Mouse (Mus musculus) hindbrain, embryonic 14.5 days (tissue): ENCODE results near the gene Iqcn. TPM values are rescaled to one million over a fixed set of nuclear protein-coding genes. Genes with fewer than 3 reads are reported as not detected.

Source experiments
- ATAC-seq: fragments of 200-750 bp; cut with Nextera tagmentation; 2 replicates; pipeline ENCODE4 v1.8.0; 2017; ENCODE audit warnings: moderate number of reproducible peaks, mild to moderate bottlenecking, moderate TSS enrichment, moderate library complexity; ENCODE audit not compliant: low FRiP score
- DNase-seq: peaks from one replicate; pipeline ENCODE4 v3.0.0-alpha.2; 2015; ENCODE audit warnings: low spot score
- H3K27ac ChIP-seq: fragments of 300-500 bp; sonication (generic); 2 replicates; pipeline ENCODE4 v1.5.1; 2014; ENCODE audit warnings: mild to moderate bottlenecking, moderate library complexity
- H3K27me3 ChIP-seq: fragments of 300-500 bp; sonication (generic); 2 replicates; pipeline ENCODE4 v1.6.1; 2014; ENCODE audit warnings: mild to moderate bottlenecking, low read length, mixed read lengths; ENCODE audit not compliant: control insufficient read depth, insufficient read depth
- H3K36me3 ChIP-seq: fragments of 300-500 bp; sonication (generic); replicated peaks from 2 replicates; pipeline ENCODE4 v1.6.1; 2014; ENCODE audit not compliant: control insufficient read depth, insufficient read depth
- H3K4me1 ChIP-seq: fragments of 300-500 bp; sonication (generic); replicated peaks from 2 replicates; pipeline ENCODE4 v1.6.1; 2014; ENCODE audit warnings: antibody characterized with exemption, low read length, mixed read lengths; ENCODE audit not compliant: control insufficient read depth, insufficient read depth
- H3K4me2 ChIP-seq: fragments of 300-500 bp; sonication (generic); replicated peaks from 2 replicates; pipeline ENCODE4 v1.6.1; 2014; ENCODE audit warnings: mild to moderate bottlenecking, moderate library complexity
- H3K4me3 ChIP-seq: fragments of 300-500 bp; sonication (generic); replicated peaks from 2 replicates; pipeline ENCODE4 v1.5.1; 2014; ENCODE audit warnings: mild to moderate bottlenecking, low read length
- H3K9ac ChIP-seq: fragments of 300-500 bp; sonication (generic); 2 replicates; pipeline ENCODE4 v1.6.1; 2014
- H3K9me3 ChIP-seq: fragments of 300-500 bp; sonication (generic); 2 replicates; pipeline ENCODE4 v1.6.1; 2016; ENCODE audit warnings: low read length; ENCODE audit not compliant: control insufficient read depth
- WGBS: fragments of 180-500 bp; shearing (Covaris S2); extraction: QIAGEN DNeasy Blood & Tissue Kit; methylation state at CpG from one replicate; pipeline ENCODE4 v1.1.7; 2014; 5-methylcytosine and 5-hydroxymethylcytosine counted together
- polyA plus RNA-seq: library from polyadenylated mRNA; unstranded; fragments of >200 nt; fragmentation: Nextera tagmentation; extraction: Ambion mirVana; gene quantifications from 2 replicates; pipeline ENCODE4 v1.2.1, GENCODE M21; 2014

Iqcn gene
- polyA plus RNA-seq, 1 experiment from 2014 or later, result 0.15 TPM

DNA sequence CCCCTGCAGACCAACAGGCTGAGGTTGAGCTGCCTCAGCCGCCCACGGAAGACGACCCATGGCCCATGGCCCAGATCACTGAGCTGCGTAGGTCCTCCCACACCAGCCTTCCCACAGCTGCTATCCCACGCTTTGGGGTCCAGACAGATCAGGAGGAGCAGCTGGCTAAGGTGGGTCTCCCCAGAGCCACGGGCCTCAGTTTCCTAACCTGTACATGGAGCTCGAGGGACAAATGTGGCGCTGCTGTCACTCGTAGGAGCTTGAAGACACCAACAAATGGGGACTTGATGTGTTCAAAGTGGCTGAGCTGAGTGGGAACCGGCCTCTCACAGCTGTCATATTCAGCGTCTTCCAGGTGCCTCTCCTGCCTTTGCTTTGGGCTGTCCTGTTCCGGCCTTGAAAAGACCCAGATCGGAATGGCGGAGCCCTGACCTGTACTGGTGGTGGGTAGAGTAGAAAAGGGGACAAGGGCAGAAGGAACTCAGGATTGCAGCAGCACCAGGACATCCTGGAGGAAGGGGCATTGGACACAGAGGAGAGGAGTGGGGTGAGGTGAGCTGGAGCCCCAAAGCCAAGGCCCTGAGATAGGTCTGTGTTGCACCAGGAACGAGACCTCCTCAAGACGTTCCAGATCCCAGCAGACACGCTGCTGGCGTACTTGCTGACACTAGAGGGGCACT, 44.1 kb downstream of the Iqcn start:
- DNase-seq (no peak), ATAC-seq (no peak)
- no peak overlapping the region for H3K9ac ChIP-seq
- no peaks in the 10 kb centered on the region for H3K36me3 ChIP-seq
- H3K9me3 ChIP-seq, result no peaks in the 10 kb centered on the region
- H3K4me3 ChIP-seq, result no peak overlapping the region
- WGBS, result 87% methylated on average over 18 of the region's 18 CpGs
- H3K4me1 ChIP-seq, result peaks cover 12% of the 10 kb centered on the region
- H3K27ac ChIP-seq, result no peak overlapping the region
- H3K27me3 ChIP-seq, result peaks cover 53% of the 10 kb centered on the region
- no peak overlapping the region for H3K4me2 ChIP-seq

DNA sequence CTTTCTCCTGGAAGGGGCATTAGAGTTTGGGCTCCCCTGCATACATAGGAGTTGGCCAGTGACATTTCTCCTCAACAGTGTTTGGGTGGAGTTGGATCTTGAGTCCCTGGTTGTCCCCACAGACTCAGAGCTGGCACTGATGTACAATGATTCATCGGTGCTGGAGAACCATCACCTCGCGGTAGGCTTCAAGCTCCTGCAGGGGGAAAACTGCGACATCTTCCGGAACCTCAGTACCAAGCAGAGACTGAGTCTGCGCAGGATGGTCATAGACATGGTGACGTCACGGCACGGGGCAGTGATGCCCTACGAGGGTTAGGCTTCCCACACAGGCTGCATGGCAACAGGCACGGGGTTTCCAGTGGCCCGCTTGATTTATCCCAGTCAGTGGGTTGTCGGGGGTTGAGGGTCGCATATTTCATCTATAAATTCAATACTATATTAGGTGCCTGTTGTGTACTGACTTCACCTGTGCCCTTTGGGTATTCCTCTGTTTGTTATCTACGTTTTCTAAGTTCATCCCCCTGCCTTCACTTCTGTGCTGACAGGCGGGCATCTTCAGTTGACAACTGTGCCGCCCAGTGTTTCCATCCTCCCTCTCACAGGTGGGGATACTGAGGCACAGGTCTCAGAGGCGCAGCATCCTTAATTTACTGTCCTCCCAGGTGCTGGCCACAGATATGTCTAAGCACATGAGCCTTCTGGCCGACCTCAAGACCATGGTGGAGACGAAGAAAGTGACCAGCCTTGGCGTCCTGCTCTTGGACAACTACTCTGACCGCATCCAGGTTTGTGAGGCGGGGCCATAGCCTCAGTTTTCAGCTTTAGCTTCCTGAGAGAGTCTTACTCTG, 45.2 kb downstream of the Iqcn start:
- Histone ChIP-seq H3K4me1 (peaks cover 9% of the 10 kb centered on the region), H3K36me3 (no peaks in the 10 kb centered on the region), H3K4me3 (no peak overlapping the region), H3K4me2 (no peak overlapping the region), H3K9me3 (no peaks in the 10 kb centered on the region), H3K27ac (no peak overlapping the region), H3K9ac (no peak overlapping the region), H3K27me3 (peaks cover 42% of the 10 kb centered on the region)
- 85% methylated on average over 23 of the region's 23 CpGs for WGBS
- no peak for ATAC-seq
- no peak for DNase-seq

GRCm38 (mm10) chr8:70749097-70749674, 45.9 kb downstream of the Iqcn start:
- Histone ChIP-seq H3K9me3 (no peaks in the 10 kb centered on the region), H3K36me3 (no peaks in the 10 kb centered on the region), H3K9ac (no peak overlapping the region), H3K27ac (no peak overlapping the region), H3K27me3 (peaks cover 35% of the 10 kb centered on the region), H3K4me2 (no peak overlapping the region), H3K4me1 (peaks cover 2% of the 10 kb centered on the region; the same call in 1 of the 2 replicates), H3K4me3 (no peak overlapping the region)
- 81% methylated on average over 19 of the region's 19 CpGs for WGBS
- DNase-seq, result no peak
- ATAC-seq, result no peak

- DNase-seq (no peak), ATAC-seq (no peak)
- peaks cover 3% of the 10 kb centered on the region; the same call in 1 of the 2 replicates for H3K4me1 ChIP-seq
- no peak overlapping the region for H3K4me2 ChIP-seq
- H3K27ac ChIP-seq, result no peak overlapping the region
- H3K9ac ChIP-seq, result no peak overlapping the region
- H3K9me3 ChIP-seq, result no peaks in the 10 kb centered on the region
- peaks cover 24% of the 10 kb centered on the region for H3K27me3 ChIP-seq
- H3K4me3 ChIP-seq, result no peak overlapping the region
- WGBS, result 85% methylated on average over 13 of the region's 13 CpGs
- no peaks in the 10 kb centered on the region for H3K36me3 ChIP-seq
Measured at GRCm38 (mm10) chr8:70750128-70750680, 46.9 kb downstream of the Iqcn start.

- Histone ChIP-seq H3K4me1 (peaks cover 10% of the 10 kb centered on the region), H3K27me3 (peaks cover 8% of the 10 kb centered on the region; the same call in 1 of the 2 replicates), H3K4me2 (no peak overlapping the region), H3K9ac (no peak overlapping the region), H3K9me3 (no peaks in the 10 kb centered on the region), H3K4me3 (no peak overlapping the region), H3K36me3 (peaks cover 14% of the 10 kb centered on the region), H3K27ac (no peak overlapping the region)
- no peak for ATAC-seq
- DNase-seq, result peak; percentile 81
- 43% methylated on average over 11 of the region's 11 CpGs for WGBS
Measured at GRCm38 (mm10) chr8:70752000-70752764, 48.9 kb downstream of the Iqcn start.

GRCm38 (mm10) chr8:70753151-70753550, 49.9 kb downstream of the Iqcn start:
- no peak overlapping the region for H3K9ac ChIP-seq
- DNase-seq (no peak), ATAC-seq (no peak)
- H3K4me3 ChIP-seq, result no peak overlapping the region
- H3K4me1 ChIP-seq, result peaks cover 10% of the 10 kb centered on the region
- no peak overlapping the region for H3K4me2 ChIP-seq
- no peaks in the 10 kb centered on the region for H3K9me3 ChIP-seq
- peaks cover 23% of the 10 kb centered on the region for H3K36me3 ChIP-seq
- 31% methylated on average over 21 of the region's 21 CpGs for WGBS
- no peak overlapping the region for H3K27ac ChIP-seq
- no peaks in the 10 kb centered on the region for H3K27me3 ChIP-seq

DNA sequence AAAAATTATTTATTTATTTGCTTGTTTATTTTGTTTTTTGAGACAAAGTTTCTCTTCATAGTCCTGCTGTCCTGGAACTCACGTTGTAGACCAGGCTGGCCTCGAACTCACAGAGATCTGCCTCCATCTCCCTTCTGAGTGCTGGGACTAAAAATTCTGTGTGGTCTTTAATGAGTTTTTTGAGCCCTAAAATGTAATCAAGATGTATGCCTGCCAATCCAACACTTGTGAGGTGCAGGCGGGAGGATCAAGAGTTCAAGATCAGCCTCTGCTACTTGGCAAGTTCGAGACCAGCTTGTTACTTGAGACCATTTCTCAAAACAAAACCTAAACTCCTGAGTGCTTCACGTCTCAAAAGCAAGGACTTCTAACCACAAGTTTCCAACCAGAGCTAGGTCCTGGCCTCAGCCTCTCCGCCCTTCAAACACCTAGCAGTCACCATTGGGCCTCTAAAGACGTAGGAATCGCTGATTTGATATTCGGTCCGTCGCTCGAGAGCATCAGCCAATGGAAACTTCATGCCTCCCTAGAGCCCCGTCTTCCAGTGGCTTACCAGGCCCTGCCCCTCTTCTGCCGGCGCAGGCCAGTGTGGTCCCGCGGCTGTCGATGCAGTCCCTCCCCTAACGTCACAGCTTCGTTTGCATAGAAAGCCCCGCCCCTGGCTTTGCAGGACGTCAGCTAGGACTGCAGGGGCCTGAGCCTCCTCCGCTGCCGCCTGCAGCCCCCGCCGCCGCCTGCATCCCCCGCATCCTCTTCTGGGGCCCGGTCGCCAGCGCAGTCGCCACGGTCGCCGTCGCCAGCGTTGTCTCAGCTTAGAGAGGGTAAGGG, 51.0 kb downstream of the Iqcn start, which contains the start of gene Rab3a:
Gene Rab3a, plus strand, starts transcription at position 637 of the 828 bp plus-strand sequence.
- Histone ChIP-seq H3K27ac (peak within 1 kb of the TSS; percentile 92), H3K4me1 (peaks cover 14% of the 10 kb centered on the region), H3K27me3 (no peaks in the 10 kb centered on the region), H3K9ac (peak within 1 kb of the TSS; percentile 81), H3K4me2 (peak within 1 kb of the TSS; percentile 87), H3K4me3 (peak within 1 kb of the TSS; percentile 63), H3K36me3 (peaks cover 29% of the 10 kb centered on the region), H3K9me3 (no peaks in the 10 kb centered on the region)
- WGBS, result 7% methylated on average over 37 of the region's 37 CpGs
- ATAC-seq, result peak; percentile 97
- DNase-seq, result peak; percentile 95
